Mouse (Mus musculus) olfactory bulb, adult 2 months (tissue): ENCODE measurements around the gene Prr7. TPM values are rescaled to one million over a fixed set of nuclear protein-coding genes. Genes with fewer than 3 reads are reported as not detected.

Experiments used
- H3K27ac ChIP-seq: fragments of 200-500 bp; 2 replicates; pipeline ENCODE4 v1.5.1; 2012; ENCODE audit warnings: low read depth, low read length; ENCODE audit not compliant: insufficient read depth
- H3K4me1 ChIP-seq: fragments of 200-500 bp; 2 replicates; pipeline ENCODE4 v1.6.1; 2012; ENCODE audit warnings: low read length; ENCODE audit not compliant: control insufficient read depth, insufficient read depth
- H3K4me3 ChIP-seq: fragments of 200-500 bp; 2 replicates; pipeline ENCODE4 v1.5.1; 2012; ENCODE audit warnings: mild to moderate bottlenecking, low read depth, low read length, moderate library complexity; ENCODE audit not compliant: insufficient read depth
- CTCF ChIP-seq: fragments of 200-500 bp; IDR thresholded peaks from 2 replicates; pipeline ENCODE4 v1.5.1; 2012; ENCODE audit warnings: low read depth, mild to moderate bottlenecking, low read length, moderate library complexity; ENCODE audit not compliant: insufficient read depth
- POLR2A ChIP-seq: fragments of 200-500 bp; IDR thresholded peaks from 2 replicates; pipeline ENCODE4 v1.6.1; 2012; ENCODE audit warnings: mild to moderate bottlenecking, low read depth, low read length, moderate library complexity; ENCODE audit not compliant: insufficient read depth
- WGBS: fragments of 180-500 bp; shearing (Covaris S2); methylation state at CpG from one replicate; pipeline ENCODE4 v1.1.7; 2018; 5-methylcytosine and 5-hydroxymethylcytosine counted together
- polyA plus RNA-seq: library from polyadenylated mRNA; stranded (reverse); fragments of >200 nt; gene quantifications from 2 replicates; pipeline ENCODE4 v1.2.4, GENCODE M21; 2012; ENCODE audit warnings: low replicate concordance; ENCODE audit not compliant: missing spikeins, insufficient read depth, insufficient read length

Prr7 gene
- polyA plus RNA-seq, 1 experiment: not detected

DNA sequence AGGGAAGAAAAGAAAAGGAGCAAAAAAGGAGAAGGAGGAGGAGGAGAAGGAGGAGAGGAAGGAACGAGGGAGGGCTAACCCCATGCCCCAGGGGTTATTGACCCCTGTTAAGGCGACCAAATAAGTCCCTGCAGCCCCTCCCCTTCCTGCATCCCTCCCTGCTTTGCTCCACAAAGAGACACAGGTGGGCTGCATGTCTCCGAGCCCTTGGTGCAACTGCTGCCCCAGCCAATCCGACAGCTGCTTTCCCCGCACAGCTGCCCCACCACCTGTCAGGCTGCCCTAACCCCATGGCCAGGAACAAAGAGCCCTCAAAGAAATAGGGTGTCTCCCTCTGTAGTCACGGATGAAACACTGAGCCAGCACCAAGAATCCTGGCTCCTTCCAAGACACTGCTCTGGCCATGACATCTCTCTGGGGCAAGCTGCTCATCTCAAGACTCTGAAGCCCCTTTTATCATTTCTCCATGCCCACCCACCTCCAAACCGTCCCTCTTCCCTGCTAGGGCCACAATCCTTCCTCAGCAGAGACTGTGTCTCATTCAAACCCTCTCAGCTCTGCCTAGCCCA is 20.5 kb downstream of the Prr7 start:
- H3K4me1 ChIP-seq: peaks cover 43% of the 10 kb centered on the region

DNA sequence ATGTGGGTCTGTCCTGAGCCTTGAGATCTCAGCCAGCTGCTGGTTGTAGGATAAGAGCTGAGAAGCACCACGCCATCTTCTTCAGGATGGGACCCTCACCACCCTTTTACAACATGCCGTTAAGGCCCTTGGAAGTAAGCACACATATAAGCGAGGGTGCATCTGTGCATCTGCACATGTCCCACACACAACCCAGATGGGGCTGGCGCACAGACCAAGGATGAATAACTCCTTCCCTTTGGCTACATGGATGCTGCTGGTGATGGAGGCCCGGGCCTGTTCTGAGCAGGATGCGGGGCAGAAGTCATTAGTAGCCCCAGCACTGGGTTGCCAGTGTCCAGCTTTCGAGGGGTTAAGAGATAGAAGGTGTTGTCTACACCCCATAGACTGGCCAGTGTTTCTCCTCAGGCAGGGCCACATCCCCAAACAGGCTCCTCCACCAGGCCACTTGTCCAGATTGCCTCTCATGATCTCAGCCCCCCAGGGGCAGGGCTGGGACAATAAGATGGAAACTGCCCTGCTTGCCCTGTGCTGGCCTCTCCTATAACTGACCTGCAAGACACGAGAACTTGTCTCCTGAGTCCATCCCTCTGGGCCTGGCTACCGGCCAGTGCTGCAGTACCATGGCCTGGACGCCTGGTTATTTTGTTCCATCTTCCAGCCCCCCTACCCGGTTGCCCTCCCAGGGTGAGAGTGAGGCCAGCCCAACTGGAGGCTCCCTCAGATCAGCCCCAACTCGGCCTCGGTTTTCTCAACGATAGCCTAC is 22.1 kb downstream of the Prr7 start:
- Histone ChIP-seq H3K4me3 (peak overlapping the region; percentile 86), H3K27ac (peak overlapping the region; percentile 78), H3K4me1 (peaks cover 43% of the 10 kb centered on the region)
- 14% methylated on average over 14 of the region's 14 CpGs for WGBS
- no peak for TF ChIP-seq POLR2A
- no peak for TF ChIP-seq CTCF

More for the DNA sequence above, 20.5 kb downstream of the Prr7 start:
- WGBS: 8% methylated on average over 7 of the region's 7 CpGs
- TF ChIP-seq CTCF (no peak), POLR2A (no peak)
- Histone ChIP-seq H3K27ac (peak overlapping the region; percentile 85), H3K4me3 (peak overlapping the region; percentile 86)

DNA sequence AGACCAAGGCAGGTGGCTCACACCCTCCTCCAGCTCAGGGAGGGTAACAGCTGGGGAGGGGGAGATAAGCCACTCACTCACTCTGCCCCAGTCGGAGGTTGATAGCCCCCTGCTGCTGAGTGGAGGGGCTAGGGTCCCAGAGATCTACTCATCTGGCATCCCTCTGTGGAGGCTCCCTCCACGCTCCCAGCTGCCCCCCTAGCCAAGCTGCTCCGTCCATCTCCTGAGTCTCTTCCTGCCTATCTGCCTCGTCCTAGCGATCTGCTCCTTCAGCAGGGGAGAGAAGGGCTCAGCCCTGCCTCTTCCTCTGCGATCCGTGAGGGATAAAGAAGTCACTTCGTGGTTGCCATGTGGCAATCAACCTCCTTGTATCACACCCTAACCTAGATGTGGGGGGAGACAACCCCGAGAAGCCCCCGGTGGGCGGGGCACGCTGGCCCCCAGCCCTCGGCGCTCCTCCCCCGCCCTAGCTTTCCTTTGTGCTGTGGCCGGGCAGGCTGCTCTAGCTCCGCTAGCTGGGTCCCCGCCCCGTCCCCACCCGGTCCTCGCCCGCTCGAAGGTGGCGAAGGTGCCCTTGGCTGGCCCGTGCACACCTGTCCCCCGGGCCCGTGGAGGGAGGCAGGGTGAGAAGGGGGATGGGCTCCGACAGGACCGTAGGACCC is 23.0 kb downstream of the Prr7 start:
- WGBS: under 1% methylated on average over 29 of the region's 29 CpGs
- H3K4me3 ChIP-seq: peak overlapping the region; percentile 86
- TF ChIP-seq CTCF (no peak), POLR2A (no peak)
- peaks cover 43% of the 10 kb centered on the region for H3K4me1 ChIP-seq
- H3K27ac ChIP-seq: peak overlapping the region; percentile 78

DNA sequence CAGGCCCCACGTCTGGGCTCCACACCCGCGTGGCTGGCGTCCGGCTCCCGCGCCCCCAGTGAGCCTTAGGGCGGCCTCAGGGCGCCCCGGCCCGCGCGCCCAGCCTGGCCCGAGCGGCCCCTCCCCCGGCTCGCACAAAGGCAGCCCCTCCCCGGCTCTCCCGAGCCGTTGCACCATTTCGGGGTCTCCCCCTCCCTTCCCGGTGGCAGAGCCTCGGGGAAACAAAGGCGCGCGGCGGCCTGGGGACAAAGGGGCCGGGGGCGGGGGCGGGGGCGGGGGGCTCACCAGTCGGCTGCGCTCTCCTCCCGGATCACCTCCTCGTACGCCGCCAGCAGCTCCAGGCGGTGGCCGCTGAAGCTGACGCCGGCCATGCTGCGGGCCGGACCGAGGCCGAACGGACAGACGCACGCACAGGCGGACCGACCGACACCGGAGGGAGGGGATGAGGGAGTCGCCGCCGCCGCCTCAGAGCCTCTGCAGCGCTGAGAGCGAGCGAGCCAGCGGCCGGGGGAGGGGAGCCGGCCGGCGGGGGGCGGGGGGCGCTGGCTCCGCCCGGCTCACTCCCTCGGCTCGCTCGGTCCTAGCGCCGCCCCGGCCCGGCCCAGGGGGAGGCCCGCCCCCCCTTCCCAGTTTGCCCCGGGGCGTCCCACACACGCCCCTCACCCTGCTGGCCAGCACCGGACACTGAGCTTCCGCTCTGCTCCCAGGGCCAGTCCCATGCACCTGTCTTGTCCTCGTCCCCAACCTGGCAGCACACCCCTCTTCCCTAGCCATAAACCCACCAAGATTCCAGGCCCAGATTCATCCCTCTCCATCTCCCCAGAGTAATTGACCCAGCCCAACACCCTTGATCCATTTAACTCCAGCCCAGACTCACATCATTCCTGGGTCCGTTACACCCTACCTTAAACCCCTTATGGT is 23.8 kb downstream of the Prr7 start, which contains the start of gene Dbn1:
Gene Dbn1, minus strand, starts transcription at position 534 of the 921 bp plus-strand sequence.
- TF ChIP-seq POLR2A (peak; percentile 72), CTCF (no peak)

DNA sequence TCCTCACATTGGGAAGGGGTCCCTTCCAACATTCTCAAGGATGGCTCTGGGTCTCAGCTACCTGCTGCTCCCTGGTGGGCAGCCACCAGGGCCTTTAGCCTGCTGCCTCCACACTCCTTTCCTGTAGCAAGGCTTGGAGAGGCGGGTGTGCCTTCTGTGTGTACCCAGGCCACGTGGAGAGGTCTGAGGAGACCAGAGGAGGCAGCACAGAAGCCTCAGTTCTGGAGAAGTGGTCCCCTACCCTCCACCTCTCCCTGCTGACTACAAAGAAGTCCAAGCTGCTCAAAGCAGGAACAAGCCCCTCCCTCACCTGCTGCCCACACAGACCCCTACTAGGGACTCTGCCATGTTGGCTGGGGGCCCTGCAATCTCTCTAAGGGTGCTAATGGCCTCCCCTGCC is 30.2 kb downstream of the Prr7 start:
- Histone ChIP-seq H3K4me1 (peaks cover 17% of the 10 kb centered on the region), H3K27ac (no peak overlapping the region), H3K4me3 (no peak overlapping the region)
- TF ChIP-seq CTCF: no peak
- no peak for TF ChIP-seq POLR2A
- 49% methylated on average over 2 of the region's 2 CpGs for WGBS

More for the DNA sequence above, 23.8 kb downstream of the Prr7 start, which contains the start of gene Dbn1:
- Histone ChIP-seq H3K4me3 (peak within 1 kb of the TSS; percentile 86), H3K4me1 (peaks cover 36% of the 10 kb centered on the region), H3K27ac (peak within 1 kb of the TSS; percentile 78)
- 2% methylated on average over 78 of the region's 83 CpGs for WGBS

DNA sequence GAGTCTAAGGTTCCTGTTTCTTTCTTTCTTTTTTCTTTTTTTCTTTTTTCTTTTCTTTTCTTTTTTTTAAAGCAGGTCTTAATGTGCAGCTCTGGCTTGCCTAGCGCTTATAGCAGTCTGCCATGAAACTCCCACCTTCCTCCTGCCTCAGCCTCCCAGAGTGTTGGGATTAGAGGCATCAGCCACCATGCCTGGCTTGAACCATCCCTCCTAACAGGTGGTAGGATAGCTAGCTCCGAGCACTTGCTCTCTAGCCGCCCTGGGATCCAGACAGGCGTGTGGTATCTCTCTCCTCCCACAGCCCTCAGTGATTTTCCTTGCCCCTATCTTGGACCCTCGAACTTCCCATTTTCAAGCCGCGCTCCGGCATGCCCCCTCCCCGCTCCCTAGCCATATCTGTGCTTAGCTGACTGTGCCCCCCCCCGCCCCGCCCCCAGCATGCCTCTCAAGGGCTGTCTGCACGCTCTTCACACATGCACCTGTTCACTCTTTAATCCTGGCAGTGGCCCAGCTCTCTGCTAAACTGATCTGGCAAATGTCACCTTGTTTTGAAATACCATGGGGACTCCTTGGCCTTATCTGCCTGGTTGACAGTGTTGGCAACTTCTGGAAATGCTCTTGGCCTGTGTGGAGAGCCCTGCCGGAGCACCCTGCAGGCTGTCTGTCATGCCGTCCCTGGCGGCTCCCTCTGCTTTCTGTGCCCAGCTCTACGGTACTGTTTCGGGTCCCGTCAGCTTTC is 31.0 kb downstream of the Prr7 start:
- Histone ChIP-seq H3K4me3 (no peak overlapping the region), H3K27ac (no peak overlapping the region), H3K4me1 (peaks cover 17% of the 10 kb centered on the region)
- 36% methylated on average over 18 of the region's 18 CpGs for WGBS
- TF ChIP-seq CTCF (no peak), POLR2A (no peak)

DNA sequence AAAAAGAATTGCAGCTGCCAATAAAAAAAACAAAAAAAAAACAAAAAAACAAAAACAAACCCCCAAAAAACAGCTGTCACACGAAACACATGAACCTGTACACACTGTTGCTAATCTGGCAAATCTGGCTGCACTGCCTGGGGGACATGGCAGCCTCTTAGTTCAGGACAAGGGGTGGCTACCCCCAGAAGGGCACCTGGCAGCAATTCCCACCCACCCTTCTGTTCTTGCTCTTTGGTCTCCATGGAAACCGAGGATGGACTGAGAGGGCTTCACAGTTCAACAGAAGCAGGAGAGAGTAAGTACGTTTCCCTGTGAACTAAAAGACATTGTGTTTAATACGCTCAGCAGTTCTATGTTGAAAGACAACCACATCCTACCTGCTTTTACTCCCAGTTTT is 31.6 kb downstream of the Prr7 start:
- 53% methylated on average over 4 of the region's 4 CpGs for whole genome bisulfite sequencing
- Histone ChIP-seq H3K4me1 (peaks cover 17% of the 10 kb centered on the region), H3K27ac (no peak overlapping the region), H3K4me3 (no peak overlapping the region)
- TF ChIP-seq POLR2A: no peak
- no peak for TF ChIP-seq CTCF

DNA sequence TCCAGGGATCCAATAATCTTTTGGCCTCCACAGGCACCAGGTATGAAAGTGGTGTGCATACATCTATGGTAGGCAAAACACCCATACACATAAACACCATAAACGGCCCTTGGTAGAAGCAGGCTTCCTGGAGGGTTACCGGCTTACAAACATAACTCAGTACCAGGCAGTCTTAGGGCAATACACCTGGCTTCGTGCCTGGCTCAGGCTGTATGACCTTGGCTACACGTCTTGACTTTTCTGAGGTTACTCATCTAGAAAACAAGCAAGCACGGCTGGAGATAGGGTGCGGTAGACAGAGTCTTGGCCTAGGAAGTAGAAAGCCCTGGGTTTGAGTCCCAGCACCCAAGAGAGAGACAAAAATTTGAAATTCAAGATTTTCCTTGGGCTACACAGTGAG is 32.6 kb downstream of the Prr7 start:
- no peak overlapping the region for H3K4me3 ChIP-seq
- TF ChIP-seq CTCF (no peak), POLR2A (no peak)
- 88% methylated on average over 6 of the region's 6 CpGs for WGBS
- no peak overlapping the region for H3K27ac ChIP-seq
- peaks cover 17% of the 10 kb centered on the region for H3K4me1 ChIP-seq
